Mouse (Mus musculus): Measurements from ENCODE around the gene Ruvbl1. TPM values are rescaled to one million over a fixed set of nuclear protein-coding genes. Genes with fewer than 3 reads are reported as not detected.
A peak's percentile ranks its signal among the peaks of the same experiment; 100 is the strongest.

The Ruvbl1 gene
- polyA plus RNA-seq, 1 experiment from 2014 or later, result 149 TPM

- no peak for DNase-seq (ENCODE audit: low spot score)
These were observed 57.4 kb downstream of the Ruvbl1 start for GRCm38 (mm10) chr6:88522606-88523005.

GRCm38 (mm10) chr6:88523043-88523442 lies 57.8 kb downstream of the Ruvbl1 start:
- H3K36me3 ChIP-seq (ENCODE audit: control insufficient read depth, insufficient read depth, low read length), result no peaks in the 10 kb centered on the region
- DNase-seq (ENCODE audit: low spot score) (no peak), ATAC-seq (ENCODE audit: low FRiP score) (no peak)
- no peak overlapping the region for H3K4me3 ChIP-seq (ENCODE audit: low read depth, low read length)
- H3K4me2 ChIP-seq (replicated peaks; ENCODE audit: low read depth, low read length), result no peak overlapping the region
- no peaks in the 10 kb centered on the region for H3K27me3 ChIP-seq (ENCODE audit: control insufficient read depth, insufficient read depth, low read length)
- H3K9me3 ChIP-seq (ENCODE audit: control insufficient read depth, low read length), result no peaks in the 10 kb centered on the region
- H3K4me1 ChIP-seq (replicated peaks; ENCODE audit: control insufficient read depth, insufficient read depth, low read length), result 0 out of 2 replicates have a peak, but pooled peaks cover 2% of the 10 kb centered on the region
- 75% methylated on average over 3 of the region's 3 CpGs for WGBS
- H3K9ac ChIP-seq (ENCODE audit: low read depth, low read length), result no peak overlapping the region
- no peak overlapping the region for H3K27ac ChIP-seq (ENCODE audit: low read depth, low read length)

More at GRCm38 (mm10) chr6:88522606-88523005, 57.4 kb downstream of the Ruvbl1 start:
- 89% methylated on average over 3 of the region's 3 CpGs for WGBS
- Histone ChIP-seq H3K27me3 (ENCODE audit: control insufficient read depth, insufficient read depth, low read length) (no peaks in the 10 kb centered on the region), H3K4me3 (ENCODE audit: low read depth, low read length) (no peak overlapping the region), H3K36me3 (ENCODE audit: control insufficient read depth, insufficient read depth, low read length) (no peaks in the 10 kb centered on the region), H3K9ac (ENCODE audit: low read depth, low read length) (no peak overlapping the region), H3K4me1 (replicated peaks; ENCODE audit: control insufficient read depth, insufficient read depth, low read length) (0 out of 2 replicates have a peak, but pooled peaks cover 2% of the 10 kb centered on the region), H3K4me2 (replicated peaks; ENCODE audit: low read depth, low read length) (no peak overlapping the region), H3K9me3 (ENCODE audit: control insufficient read depth, low read length) (no peaks in the 10 kb centered on the region), H3K27ac (ENCODE audit: low read depth, low read length) (no peak overlapping the region)
- no peak for ATAC-seq (ENCODE audit: low FRiP score)

- no peak overlapping the region for H3K9ac ChIP-seq (ENCODE audit: low read depth, low read length)
- no peaks in the 10 kb centered on the region for H3K27me3 ChIP-seq (ENCODE audit: control insufficient read depth, insufficient read depth, low read length)
- 0 out of 2 replicates have a peak, but pooled peaks cover 2% of the 10 kb centered on the region for H3K4me1 ChIP-seq (replicated peaks; ENCODE audit: control insufficient read depth, insufficient read depth, low read length)
- H3K9me3 ChIP-seq (ENCODE audit: control insufficient read depth, low read length), result no peaks in the 10 kb centered on the region
- 83% methylated on average over 3 of the region's 3 CpGs for WGBS
- DNase-seq (ENCODE audit: low spot score), result no peak
- ATAC-seq (ENCODE audit: low FRiP score), result no peak
- no peak overlapping the region for H3K4me2 ChIP-seq (replicated peaks; ENCODE audit: low read depth, low read length)
- no peaks in the 10 kb centered on the region for H3K36me3 ChIP-seq (ENCODE audit: control insufficient read depth, insufficient read depth, low read length)
- no peak overlapping the region for H3K27ac ChIP-seq (ENCODE audit: low read depth, low read length)
- no peak overlapping the region for H3K4me3 ChIP-seq (ENCODE audit: low read depth, low read length)
These were observed 58.2 kb downstream of the Ruvbl1 start for GRCm38 (mm10) chr6:88523451-88523850.

GRCm38 (mm10) chr6:88524056-88524455 lies 58.8 kb downstream of the Ruvbl1 start:
- no peak for ATAC-seq (ENCODE audit: low FRiP score)
- 93% methylated on average over 4 of the region's 4 CpGs for WGBS
- no peak overlapping the region for H3K27ac ChIP-seq (ENCODE audit: low read depth, low read length)
- no peaks in the 10 kb centered on the region for H3K27me3 ChIP-seq (ENCODE audit: control insufficient read depth, insufficient read depth, low read length)
- H3K4me1 ChIP-seq (replicated peaks; ENCODE audit: control insufficient read depth, insufficient read depth, low read length), result 0 out of 2 replicates have a peak, but pooled peaks cover 2% of the 10 kb centered on the region
- H3K4me3 ChIP-seq (ENCODE audit: low read depth, low read length), result no peak overlapping the region
- H3K4me2 ChIP-seq (replicated peaks; ENCODE audit: low read depth, low read length), result no peak overlapping the region
- no peaks in the 10 kb centered on the region for H3K36me3 ChIP-seq (ENCODE audit: control insufficient read depth, insufficient read depth, low read length)
- no peak overlapping the region for H3K9ac ChIP-seq (ENCODE audit: low read depth, low read length)
- H3K9me3 ChIP-seq (ENCODE audit: control insufficient read depth, low read length), result no peaks in the 10 kb centered on the region
- no peak for DNase-seq (ENCODE audit: low spot score)

- no peak overlapping the region for H3K27ac ChIP-seq (ENCODE audit: low read depth, low read length)
- H3K4me2 ChIP-seq (replicated peaks; ENCODE audit: low read depth, low read length), result no peak overlapping the region
- DNase-seq (ENCODE audit: low spot score) (no peak), ATAC-seq (ENCODE audit: low FRiP score) (no peak)
- H3K9ac ChIP-seq (ENCODE audit: low read depth, low read length), result no peak overlapping the region
- no peak overlapping the region for H3K4me3 ChIP-seq (ENCODE audit: low read depth, low read length)
- H3K27me3 ChIP-seq (ENCODE audit: control insufficient read depth, insufficient read depth, low read length), result no peaks in the 10 kb centered on the region
- H3K4me1 ChIP-seq (replicated peaks; ENCODE audit: control insufficient read depth, insufficient read depth, low read length), result no peaks in the 10 kb centered on the region
- no peaks in the 10 kb centered on the region for H3K9me3 ChIP-seq (ENCODE audit: control insufficient read depth, low read length)
- H3K36me3 ChIP-seq (ENCODE audit: control insufficient read depth, insufficient read depth, low read length), result no peaks in the 10 kb centered on the region
These were observed 65.1 kb downstream of the Ruvbl1 start for GRCm38 (mm10) chr6:88530306-88530705.

- H3K27me3 ChIP-seq (ENCODE audit: control insufficient read depth, insufficient read depth, low read length), result no peaks in the 10 kb centered on the region
- no peak overlapping the region for H3K4me2 ChIP-seq (replicated peaks; ENCODE audit: low read depth, low read length)
- DNase-seq (ENCODE audit: low spot score) (no peak), ATAC-seq (ENCODE audit: low FRiP score) (no peak)
- no peaks in the 10 kb centered on the region for H3K9me3 ChIP-seq (ENCODE audit: control insufficient read depth, low read length)
- H3K9ac ChIP-seq (ENCODE audit: low read depth, low read length), result no peak overlapping the region
- WGBS, result 53% methylated on average over 2 of the region's 2 CpGs
- H3K36me3 ChIP-seq (ENCODE audit: control insufficient read depth, insufficient read depth, low read length), result no peaks in the 10 kb centered on the region
- no peaks in the 10 kb centered on the region for H3K4me1 ChIP-seq (replicated peaks; ENCODE audit: control insufficient read depth, insufficient read depth, low read length)
- H3K4me3 ChIP-seq (ENCODE audit: low read depth, low read length), result no peak overlapping the region
- no peak overlapping the region for H3K27ac ChIP-seq (ENCODE audit: low read depth, low read length)
These were observed 75.0 kb downstream of the Ruvbl1 start for GRCm38 (mm10) chr6:88540093-88540755.

- H3K4me3 ChIP-seq (ENCODE audit: low read depth, low read length), result no peak overlapping the region
- H3K4me1 ChIP-seq (replicated peaks; ENCODE audit: control insufficient read depth, insufficient read depth, low read length), result no peaks in the 10 kb centered on the region
- WGBS, result 76% methylated on average over 3 of the region's 3 CpGs
- ATAC-seq (ENCODE audit: low FRiP score) (no peak), DNase-seq (ENCODE audit: low spot score) (no peak)
- H3K36me3 ChIP-seq (ENCODE audit: control insufficient read depth, insufficient read depth, low read length), result no peaks in the 10 kb centered on the region
- no peak overlapping the region for H3K27ac ChIP-seq (ENCODE audit: low read depth, low read length)
- H3K9ac ChIP-seq (ENCODE audit: low read depth, low read length), result no peak overlapping the region
- H3K27me3 ChIP-seq (ENCODE audit: control insufficient read depth, insufficient read depth, low read length), result peaks cover 4% of the 10 kb centered on the region; the same call in 1 of the 2 replicates
- no peaks in the 10 kb centered on the region for H3K9me3 ChIP-seq (ENCODE audit: control insufficient read depth, low read length)
- no peak overlapping the region for H3K4me2 ChIP-seq (replicated peaks; ENCODE audit: low read depth, low read length)
These were observed 79.0 kb downstream of the Ruvbl1 start for GRCm38 (mm10) chr6:88544241-88544640.

- Histone ChIP-seq H3K4me1 (replicated peaks; ENCODE audit: control insufficient read depth, insufficient read depth, low read length) (no peaks in the 10 kb centered on the region), H3K36me3 (ENCODE audit: control insufficient read depth, insufficient read depth, low read length) (no peaks in the 10 kb centered on the region), H3K4me2 (replicated peaks; ENCODE audit: low read depth, low read length) (peak overlapping the region; percentile 1; the same call in 1 of the 2 replicates), H3K4me3 (ENCODE audit: low read depth, low read length) (no peak overlapping the region), H3K9ac (ENCODE audit: low read depth, low read length) (peak overlapping the region; percentile 21; the same call in 1 of the 2 replicates), H3K9me3 (ENCODE audit: control insufficient read depth, low read length) (no peaks in the 10 kb centered on the region), H3K27me3 (ENCODE audit: control insufficient read depth, insufficient read depth, low read length) (peaks cover 4% of the 10 kb centered on the region; the same call in 1 of the 2 replicates), H3K27ac (ENCODE audit: low read depth, low read length) (peak overlapping the region; percentile 37)
- WGBS, result 32% methylated on average over 11 of the region's 11 CpGs
- DNase-seq (ENCODE audit: low spot score) (peak; percentile 44), ATAC-seq (ENCODE audit: low FRiP score) (peak; percentile 64)
These were observed 79.6 kb downstream of the Ruvbl1 start for GRCm38 (mm10) chr6:88544644-88545396.

All from hindbrain, embryonic 11.5 days (tissue).